Mouse (Mus musculus) neural tube, embryonic 12.5 days (tissue): Measurements from ENCODE around the gene Cmss1. TPM values are rescaled to one million over a fixed set of nuclear protein-coding genes. Genes with fewer than 3 reads are reported as not detected.

Experiments
- ATAC-seq: fragments of 200-750 bp; cut with Nextera tagmentation; 2 replicates; pipeline ENCODE4 v1.8.0; 2017; ENCODE audit warnings: low read depth, mild to moderate bottlenecking, moderate TSS enrichment, moderate library complexity; ENCODE audit not compliant: low FRiP score
- H3K27ac ChIP-seq: fragments of 300-500 bp; sonication (generic); 2 replicates; pipeline ENCODE4 v1.5.1; 2016
- H3K27me3 ChIP-seq: fragments of 300-500 bp; sonication (generic); replicated peaks from 2 replicates; pipeline ENCODE4 v1.6.1; 2016; ENCODE audit warnings: mild to moderate bottlenecking
- H3K36me3 ChIP-seq: fragments of 300-500 bp; sonication (generic); 2 replicates; pipeline ENCODE4 v1.6.1; 2016; ENCODE audit warnings: mild to moderate bottlenecking
- H3K4me1 ChIP-seq: fragments of 300-500 bp; sonication (generic); 2 replicates; pipeline ENCODE4 v1.6.1; 2016
- H3K4me2 ChIP-seq: fragments of 300-500 bp; sonication (generic); replicated peaks from 2 replicates; pipeline ENCODE4 v1.6.1; 2016; ENCODE audit warnings: mild to moderate bottlenecking
- H3K4me3 ChIP-seq: fragments of 300-500 bp; sonication (generic); 2 replicates; pipeline ENCODE4 v1.5.1; 2016
- H3K9ac ChIP-seq: fragments of 300-500 bp; sonication (generic); 2 replicates; pipeline ENCODE4 v1.6.1; 2016; ENCODE audit warnings: mild to moderate bottlenecking
- H3K9me3 ChIP-seq: fragments of 300-500 bp; sonication (generic); 2 replicates; pipeline ENCODE4 v1.6.1; 2016; ENCODE audit warnings: mild to moderate bottlenecking
- WGBS: fragments of 180-500 bp; shearing (Covaris S2); methylation state at CpG from one replicate; pipeline ENCODE4 v1.1.7; 2016; 5-methylcytosine and 5-hydroxymethylcytosine counted together
- polyA plus RNA-seq: library from polyadenylated mRNA; unstranded; fragments of >200 nt; fragmentation: Nextera tagmentation; extraction: Ambion mirVana; gene quantifications from 2 replicates; pipeline ENCODE4 v1.2.1, GENCODE M21; 2016

Cmss1 gene
- polyA plus RNA-seq, 1 experiment from 2014 or later: 37.9 TPM

GRCm38 (mm10) chr16:57577519-57577918 lies 29.1 kb downstream of the Cmss1 start:
- Histone ChIP-seq H3K4me2 (no peak overlapping the region), H3K4me1 (no peaks in the 10 kb centered on the region), H3K9me3 (no peaks in the 10 kb centered on the region), H3K4me3 (no peak overlapping the region), H3K27me3 (no peaks in the 10 kb centered on the region), H3K36me3 (no peaks in the 10 kb centered on the region), H3K9ac (no peak overlapping the region), H3K27ac (no peak overlapping the region)
- ATAC-seq: no peak
- WGBS: 95% methylated on average over 1 of the region's 1 CpGs

DNA sequence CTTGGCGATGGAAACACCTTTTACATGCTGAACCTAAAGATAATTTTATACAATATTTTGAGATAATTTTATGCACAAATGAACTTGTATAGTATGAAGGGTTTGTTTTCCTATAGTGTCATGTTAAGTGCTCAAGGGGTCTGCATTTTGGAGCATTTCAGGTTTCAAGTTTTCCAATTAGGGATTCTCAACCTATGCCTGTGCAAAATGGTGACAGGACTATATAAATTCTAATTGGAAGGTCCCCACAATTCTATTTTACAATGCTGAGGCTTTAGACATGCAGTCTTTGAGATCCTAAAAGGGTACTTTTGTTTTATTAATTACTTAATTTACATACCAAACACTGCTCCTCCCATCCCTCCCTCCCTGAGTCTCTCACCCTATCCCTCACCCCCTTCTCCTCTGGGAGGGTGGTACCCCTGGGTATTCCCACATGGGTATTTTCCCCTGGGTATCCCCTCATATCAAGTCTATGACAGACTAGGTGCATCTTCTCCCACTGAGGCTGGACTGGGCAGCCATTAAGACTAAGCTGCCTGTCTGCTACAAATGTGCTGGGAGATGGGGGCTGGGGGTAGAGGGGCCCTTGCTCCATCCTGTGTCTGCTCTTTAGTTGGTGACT lies 30.8 kb downstream of the Cmss1 start:
- Histone ChIP-seq H3K27ac (no peak overlapping the region), H3K27me3 (no peaks in the 10 kb centered on the region), H3K9ac (no peak overlapping the region), H3K4me1 (no peaks in the 10 kb centered on the region), H3K4me2 (no peak overlapping the region), H3K9me3 (no peaks in the 10 kb centered on the region), H3K36me3 (0 out of 2 replicates have a peak, but pooled peaks cover 1% of the 10 kb centered on the region), H3K4me3 (no peak overlapping the region)
- no peak for ATAC-seq
- WGBS: 91% methylated on average over 1 of the region's 1 CpGs

DNA sequence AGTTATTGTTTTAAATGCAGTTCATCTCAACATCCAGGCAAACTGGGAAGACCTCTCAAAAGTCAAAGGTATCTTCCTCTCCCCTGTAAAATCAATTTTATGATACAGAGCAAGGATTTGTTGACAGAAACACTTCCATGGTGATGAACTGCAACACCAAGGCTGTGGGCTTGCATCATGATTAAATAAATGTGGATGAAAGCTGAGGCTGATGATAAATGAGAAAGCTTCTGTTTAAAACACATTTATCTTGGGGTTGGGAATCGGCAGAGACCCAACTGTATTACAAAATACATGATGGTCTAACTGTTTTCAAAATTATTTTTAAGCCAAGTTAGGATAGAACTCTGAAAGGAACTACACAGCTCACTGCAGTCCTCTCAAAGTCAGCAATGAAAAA lies 32.8 kb downstream of the Cmss1 start:
- H3K27ac ChIP-seq: no peak overlapping the region
- no peaks in the 10 kb centered on the region for H3K9me3 ChIP-seq
- 0 out of 2 replicates have a peak, but pooled peaks cover 3% of the 10 kb centered on the region for H3K36me3 ChIP-seq
- H3K9ac ChIP-seq: no peak overlapping the region
- no peak for ATAC-seq
- H3K4me1 ChIP-seq: no peaks in the 10 kb centered on the region
- H3K4me2 ChIP-seq: no peak overlapping the region
- H3K4me3 ChIP-seq: no peak overlapping the region
- no peaks in the 10 kb centered on the region for H3K27me3 ChIP-seq
- WGBS: 81% methylated on average over 1 of the region's 1 CpGs

DNA sequence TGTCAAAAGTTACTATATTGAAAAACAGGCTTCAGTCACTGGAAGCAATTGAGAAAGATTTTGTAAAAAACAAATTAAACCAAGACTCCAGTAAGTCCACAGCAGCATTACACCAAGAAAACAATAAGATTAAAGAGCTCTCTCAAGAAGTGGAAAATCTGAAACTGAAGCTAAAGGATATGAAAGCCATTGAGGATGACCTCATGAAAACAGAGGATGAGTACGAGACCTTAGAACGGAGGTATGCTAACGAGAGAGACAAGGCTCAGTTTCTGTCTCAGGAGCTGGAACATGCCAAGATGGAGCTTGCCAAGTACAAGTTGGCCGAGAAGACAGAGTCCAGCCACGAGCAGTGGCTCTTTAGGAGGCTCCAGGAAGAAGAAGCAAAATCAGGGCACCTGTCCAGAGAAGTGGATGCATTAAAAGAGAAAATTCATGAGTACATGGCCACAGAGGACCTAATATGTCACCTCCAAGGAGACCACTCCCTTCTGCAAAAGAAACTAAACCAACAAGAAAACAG lies 35.8 kb downstream of the Cmss1 start:
- H3K4me2 ChIP-seq: no peak overlapping the region
- no peak overlapping the region for H3K27ac ChIP-seq
- no peak for ATAC-seq
- no peak overlapping the region for H3K9ac ChIP-seq
- no peaks in the 10 kb centered on the region for H3K9me3 ChIP-seq
- WGBS: 90% methylated on average over 5 of the region's 5 CpGs
- H3K27me3 ChIP-seq: no peaks in the 10 kb centered on the region
- H3K4me1 ChIP-seq: no peaks in the 10 kb centered on the region
- no peak overlapping the region for H3K4me3 ChIP-seq
- H3K36me3 ChIP-seq: 0 out of 2 replicates have a peak, but pooled peaks cover 3% of the 10 kb centered on the region

DNA sequence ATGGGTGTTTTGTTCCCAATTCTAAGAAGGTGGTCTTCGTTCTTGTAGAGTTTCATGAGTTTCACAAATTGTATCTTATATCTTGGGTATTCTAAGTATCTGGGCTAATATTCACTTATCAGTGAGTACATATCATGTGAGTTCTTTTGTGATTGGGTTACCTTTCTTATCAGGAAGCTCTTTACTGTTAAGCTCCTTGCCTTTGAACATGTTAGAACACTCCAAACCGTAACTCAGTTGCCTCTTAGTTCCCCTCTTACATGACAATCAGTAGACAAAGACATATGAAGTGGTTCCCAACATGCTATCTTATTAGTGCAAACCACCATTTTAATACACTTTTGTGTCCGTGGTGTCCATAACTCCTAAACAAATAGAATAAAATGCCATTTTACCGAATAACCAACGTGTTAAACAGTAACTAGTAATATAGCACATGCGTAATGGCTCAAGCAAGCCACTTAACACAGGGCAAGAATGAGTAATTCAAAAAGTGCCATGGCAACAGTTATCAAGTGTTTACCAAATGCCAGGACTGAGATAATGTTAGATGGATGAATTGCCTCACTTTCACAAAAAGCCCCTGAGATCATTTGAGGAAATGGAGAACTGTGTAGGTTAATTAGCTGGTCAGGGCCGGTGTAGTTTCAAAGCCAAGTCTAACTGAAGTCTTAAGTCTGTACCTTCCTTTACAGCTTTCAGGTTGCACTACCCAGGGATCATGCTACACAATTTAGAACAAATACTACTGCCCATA lies 37.8 kb downstream of the Cmss1 start:
- 93% methylated on average over 7 of the region's 7 CpGs for WGBS
- H3K27me3 ChIP-seq: no peaks in the 10 kb centered on the region
- no peak overlapping the region for H3K4me3 ChIP-seq
- H3K36me3 ChIP-seq: 0 out of 2 replicates have a peak, but pooled peaks cover 3% of the 10 kb centered on the region
- H3K9ac ChIP-seq: no peak overlapping the region
- ATAC-seq: no peak
- no peak overlapping the region for H3K4me2 ChIP-seq
- no peak overlapping the region for H3K27ac ChIP-seq
- H3K4me1 ChIP-seq: no peaks in the 10 kb centered on the region
- no peaks in the 10 kb centered on the region for H3K9me3 ChIP-seq

DNA sequence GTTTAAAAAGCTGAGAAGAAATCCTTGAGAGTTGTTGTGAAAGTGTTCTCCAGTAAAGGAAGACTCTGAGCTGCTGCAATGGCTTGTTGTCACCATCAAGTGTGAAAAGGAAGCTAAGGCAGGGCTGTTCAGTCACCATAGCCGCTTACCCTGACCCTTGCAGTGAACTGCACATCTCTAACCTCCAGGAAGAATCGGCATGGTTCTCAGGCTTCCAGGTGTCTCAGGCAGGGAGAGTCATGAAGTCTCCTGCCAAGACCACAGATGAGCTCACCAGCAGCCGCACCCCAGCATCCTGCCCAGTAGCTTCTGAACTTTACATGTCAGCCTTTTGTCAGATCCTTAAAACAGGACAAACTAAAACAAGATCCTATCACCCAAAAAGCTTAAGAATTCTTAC lies 40.4 kb downstream of the Cmss1 start:
- no peak for ATAC-seq
- no peaks in the 10 kb centered on the region for H3K27me3 ChIP-seq
- H3K9me3 ChIP-seq: no peaks in the 10 kb centered on the region
- no peak overlapping the region for H3K9ac ChIP-seq
- no peak overlapping the region for H3K27ac ChIP-seq
- H3K4me2 ChIP-seq: no peak overlapping the region
- no peaks in the 10 kb centered on the region for H3K4me1 ChIP-seq
- H3K36me3 ChIP-seq: 0 out of 2 replicates have a peak, but pooled peaks cover 3% of the 10 kb centered on the region
- 88% methylated on average over 3 of the region's 3 CpGs for WGBS
- H3K4me3 ChIP-seq: no peak overlapping the region

DNA sequence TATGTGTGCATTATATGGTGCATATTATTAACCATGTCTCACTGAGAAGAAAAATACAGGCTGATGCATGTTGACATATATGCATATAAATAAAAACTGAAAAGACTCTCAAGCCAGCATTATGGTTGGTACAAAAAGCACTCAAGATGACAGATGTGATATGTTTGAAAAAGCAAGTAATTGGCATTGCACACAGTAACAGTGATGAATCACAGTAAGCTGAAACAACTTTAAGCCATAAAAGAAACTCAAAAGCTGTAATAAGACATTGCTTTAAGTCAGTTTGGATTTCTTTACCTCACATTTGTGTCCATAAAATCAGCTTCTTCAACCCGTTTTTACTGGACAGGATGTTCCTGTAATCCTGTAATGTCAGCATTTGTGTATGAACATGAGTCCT lies 41.9 kb downstream of the Cmss1 start:
- no peak for ATAC-seq
- WGBS: 66% methylated on average over 1 of the region's 1 CpGs
- H3K27me3 ChIP-seq: no peaks in the 10 kb centered on the region
- no peak overlapping the region for H3K27ac ChIP-seq
- no peak overlapping the region for H3K4me3 ChIP-seq
- H3K4me2 ChIP-seq: no peak overlapping the region
- no peaks in the 10 kb centered on the region for H3K4me1 ChIP-seq
- no peaks in the 10 kb centered on the region for H3K36me3 ChIP-seq
- H3K9ac ChIP-seq: no peak overlapping the region
- no peaks in the 10 kb centered on the region for H3K9me3 ChIP-seq

- H3K27me3 ChIP-seq: no peaks in the 10 kb centered on the region
- no peaks in the 10 kb centered on the region for H3K36me3 ChIP-seq
- 85% methylated on average over 3 of the region's 3 CpGs for WGBS
- no peak overlapping the region for H3K4me2 ChIP-seq
- no peaks in the 10 kb centered on the region for H3K9me3 ChIP-seq
- H3K4me3 ChIP-seq: no peak overlapping the region
- H3K4me1 ChIP-seq: no peaks in the 10 kb centered on the region
- no peak for ATAC-seq
- H3K9ac ChIP-seq: no peak overlapping the region
- H3K27ac ChIP-seq: no peak overlapping the region
Observed at GRCm38 (mm10) chr16:57563453-57563852, 43.2 kb downstream of the Cmss1 start.

GRCm38 (mm10) chr16:57560185-57560584 lies 46.5 kb downstream of the Cmss1 start:
- Histone ChIP-seq H3K9me3 (no peaks in the 10 kb centered on the region), H3K27me3 (no peaks in the 10 kb centered on the region), H3K27ac (no peak overlapping the region), H3K36me3 (no peaks in the 10 kb centered on the region), H3K9ac (no peak overlapping the region), H3K4me2 (no peak overlapping the region), H3K4me3 (no peak overlapping the region), H3K4me1 (no peaks in the 10 kb centered on the region)
- no peak for ATAC-seq
- WGBS: 95% methylated on average over 1 of the region's 1 CpGs

GRCm38 (mm10) chr16:57558258-57558657 lies 48.4 kb downstream of the Cmss1 start:
- Histone ChIP-seq H3K4me2 (no peak overlapping the region), H3K27me3 (no peaks in the 10 kb centered on the region), H3K9ac (no peak overlapping the region), H3K9me3 (no peaks in the 10 kb centered on the region), H3K4me3 (no peak overlapping the region), H3K4me1 (no peaks in the 10 kb centered on the region), H3K36me3 (no peaks in the 10 kb centered on the region), H3K27ac (no peak overlapping the region)
- ATAC-seq: no peak
- 95% methylated on average over 3 of the region's 3 CpGs for WGBS

DNA sequence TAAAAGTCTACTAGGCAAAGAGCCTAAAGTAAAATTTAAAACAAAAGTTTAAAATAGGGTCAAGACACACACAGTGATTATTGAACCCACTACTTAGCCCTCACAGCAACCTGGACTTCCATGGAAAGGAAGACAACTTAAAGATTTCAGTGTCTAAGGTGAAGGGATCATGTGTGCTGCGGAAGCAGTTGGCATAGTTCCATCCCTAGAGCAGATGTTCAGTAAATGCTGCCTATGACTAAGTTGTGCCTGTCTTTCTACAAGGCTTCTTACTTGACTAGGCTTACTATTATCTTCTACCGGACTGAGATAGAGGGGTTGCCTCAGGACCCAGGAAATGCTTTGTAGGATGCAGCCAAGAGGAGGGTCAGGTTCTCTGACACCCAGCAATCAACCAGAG lies 50.4 kb downstream of the Cmss1 start:
- Histone ChIP-seq H3K27ac (no peak overlapping the region), H3K4me2 (no peak overlapping the region), H3K9ac (no peak overlapping the region), H3K27me3 (no peaks in the 10 kb centered on the region), H3K4me1 (no peaks in the 10 kb centered on the region), H3K4me3 (no peak overlapping the region), H3K9me3 (no peaks in the 10 kb centered on the region), H3K36me3 (no peaks in the 10 kb centered on the region)
- 95% methylated on average over 2 of the region's 2 CpGs for WGBS
- ATAC-seq: no peak

- Histone ChIP-seq H3K36me3 (no peaks in the 10 kb centered on the region), H3K4me1 (no peaks in the 10 kb centered on the region), H3K4me2 (no peak overlapping the region), H3K4me3 (no peak overlapping the region), H3K9me3 (no peaks in the 10 kb centered on the region), H3K27me3 (no peaks in the 10 kb centered on the region), H3K27ac (no peak overlapping the region), H3K9ac (no peak overlapping the region)
- no peak for ATAC-seq
- 80% methylated on average over 4 of the region's 4 CpGs for WGBS
Observed at GRCm38 (mm10) chr16:57555667-57556066, 51.0 kb downstream of the Cmss1 start.
